Mouse (Mus musculus): Measurements from ENCODE around the gene Apc2. TPM values are rescaled to one million over a fixed set of nuclear protein-coding genes. Genes with fewer than 3 reads are reported as not detected.
A peak's percentile ranks its signal among the peaks of the same experiment; 100 is the strongest.

Gene Apc2
- polyA plus RNA-seq, 1 experiment from 2014 or later, result 170 TPM

GRCm38 (mm10) chr10:80299824-80300223 is 4.0 kb downstream of the Apc2 start:
- Histone ChIP-seq H3K27me3 (peaks cover 23% of the 10 kb centered on the region; the same call in 1 of the 2 replicates), H3K9me3 (replicated peaks) (no peaks in the 10 kb centered on the region), H3K27ac (peak overlapping the region; percentile 99), H3K4me3 (peak overlapping the region; percentile 62), H3K36me3 (peaks cover 17% of the 10 kb centered on the region), H3K4me1 (peaks cover 75% of the 10 kb centered on the region), H3K4me2 (replicated peaks) (peak overlapping the region; percentile 72), H3K9ac (peak overlapping the region; percentile 97)
- WGBS, result 34% methylated on average over 10 of the region's 10 CpGs
- ATAC-seq (ENCODE audit: low FRiP score), result no peak

- 10% methylated on average over 11 of the region's 11 CpGs for WGBS
- peak overlapping the region; percentile 99 for H3K27ac ChIP-seq
- H3K4me2 ChIP-seq (replicated peaks), result peak overlapping the region; percentile 72
- peak overlapping the region; percentile 97 for H3K9ac ChIP-seq
- peak; percentile 83 for ATAC-seq (ENCODE audit: low FRiP score)
- peaks cover 26% of the 10 kb centered on the region for H3K36me3 ChIP-seq
- H3K27me3 ChIP-seq, result peaks cover 24% of the 10 kb centered on the region; the same call in 1 of the 2 replicates
- H3K4me1 ChIP-seq, result peaks cover 69% of the 10 kb centered on the region
- H3K9me3 ChIP-seq (replicated peaks), result no peaks in the 10 kb centered on the region
- H3K4me3 ChIP-seq, result peak overlapping the region; percentile 62
Observed at GRCm38 (mm10) chr10:80300672-80301181, 5.0 kb downstream of the Apc2 start.

- peaks cover 28% of the 10 kb centered on the region for H3K27me3 ChIP-seq
- H3K27ac ChIP-seq, result peak overlapping the region; percentile 99
- peaks cover 63% of the 10 kb centered on the region for H3K4me1 ChIP-seq
- no peak; the same call in 1 of the 2 replicates for ATAC-seq (ENCODE audit: low FRiP score)
- H3K9ac ChIP-seq, result peak overlapping the region; percentile 97
- peak overlapping the region; percentile 62 for H3K4me3 ChIP-seq
- H3K9me3 ChIP-seq (replicated peaks), result no peaks in the 10 kb centered on the region
- 68% methylated on average over 10 of the region's 10 CpGs for WGBS
- H3K4me2 ChIP-seq (replicated peaks), result peak overlapping the region; percentile 72
- peaks cover 34% of the 10 kb centered on the region for H3K36me3 ChIP-seq
Observed at GRCm38 (mm10) chr10:80301256-80302081, 5.7 kb downstream of the Apc2 start.

- Histone ChIP-seq H3K9ac (peak overlapping the region; percentile 97), H3K27ac (peak overlapping the region; percentile 99), H3K4me1 (peaks cover 57% of the 10 kb centered on the region), H3K27me3 (peaks cover 28% of the 10 kb centered on the region), H3K4me2 (replicated peaks) (peak overlapping the region; percentile 72), H3K36me3 (peaks cover 39% of the 10 kb centered on the region), H3K9me3 (replicated peaks) (no peaks in the 10 kb centered on the region), H3K4me3 (peak overlapping the region; percentile 62)
- ATAC-seq (ENCODE audit: low FRiP score), result no peak
- WGBS, result 40% methylated on average over 5 of the region's 5 CpGs
Observed at GRCm38 (mm10) chr10:80302082-80302355, 6.2 kb downstream of the Apc2 start.

GRCm38 (mm10) chr10:80302471-80302881 is 6.7 kb downstream of the Apc2 start:
- Histone ChIP-seq H3K9me3 (replicated peaks) (no peaks in the 10 kb centered on the region), H3K4me2 (replicated peaks) (peak overlapping the region; percentile 72), H3K9ac (peak overlapping the region; percentile 97), H3K27me3 (peaks cover 27% of the 10 kb centered on the region), H3K27ac (peak overlapping the region; percentile 99; the same call in 1 of the 2 replicates), H3K4me3 (peak overlapping the region; percentile 62), H3K4me1 (peaks cover 53% of the 10 kb centered on the region), H3K36me3 (peaks cover 44% of the 10 kb centered on the region)
- ATAC-seq (ENCODE audit: low FRiP score), result no peak
- WGBS, result 9% methylated on average over 9 of the region's 9 CpGs

GRCm38 (mm10) chr10:80304458-80304857 is 8.7 kb downstream of the Apc2 start:
- H3K4me3 ChIP-seq, result peak overlapping the region; percentile 14
- H3K27ac ChIP-seq, result no peak overlapping the region
- H3K36me3 ChIP-seq, result peaks cover 64% of the 10 kb centered on the region
- ATAC-seq (ENCODE audit: low FRiP score), result no peak
- peaks cover 14% of the 10 kb centered on the region for H3K27me3 ChIP-seq
- no peaks in the 10 kb centered on the region for H3K9me3 ChIP-seq (replicated peaks)
- H3K4me1 ChIP-seq, result peaks cover 39% of the 10 kb centered on the region
- peak overlapping the region; percentile 31 for H3K4me2 ChIP-seq (replicated peaks)
- H3K9ac ChIP-seq, result peak overlapping the region; percentile 39
- WGBS, result 28% methylated on average over 11 of the region's 12 CpGs

GRCm38 (mm10) chr10:80304862-80305261 is 9.1 kb downstream of the Apc2 start:
- Histone ChIP-seq H3K9me3 (replicated peaks) (no peaks in the 10 kb centered on the region), H3K9ac (peak overlapping the region; percentile 39), H3K4me2 (replicated peaks) (peak overlapping the region; percentile 31), H3K27ac (no peak overlapping the region), H3K4me3 (peak overlapping the region; percentile 14), H3K4me1 (peaks cover 35% of the 10 kb centered on the region), H3K36me3 (peaks cover 66% of the 10 kb centered on the region), H3K27me3 (peaks cover 10% of the 10 kb centered on the region)
- ATAC-seq (ENCODE audit: low FRiP score), result no peak
- WGBS, result 23% methylated on average over 25 of the region's 25 CpGs

GRCm38 (mm10) chr10:80311560-80311959 is 15.8 kb downstream of the Apc2 start:
- no peak overlapping the region for H3K27ac ChIP-seq
- 88% methylated on average over 16 of the region's 16 CpGs for WGBS
- ATAC-seq (ENCODE audit: low FRiP score), result no peak
- H3K36me3 ChIP-seq, result peaks cover 98% of the 10 kb centered on the region
- H3K27me3 ChIP-seq, result peaks cover 53% of the 10 kb centered on the region
- H3K9me3 ChIP-seq (replicated peaks), result no peaks in the 10 kb centered on the region
- H3K4me1 ChIP-seq, result peaks cover 29% of the 10 kb centered on the region
- no peak overlapping the region for H3K4me2 ChIP-seq (replicated peaks)
- H3K9ac ChIP-seq, result no peak overlapping the region
- no peak overlapping the region for H3K4me3 ChIP-seq

GRCm38 (mm10) chr10:80312586-80313504 is 17.1 kb downstream of the Apc2 start:
- H3K9ac ChIP-seq, result no peak overlapping the region

GRCm38 (mm10) chr10:80313627-80314201 is 17.9 kb downstream of the Apc2 start:
- peaks cover 63% of the 10 kb centered on the region for H3K27me3 ChIP-seq
- peaks cover 37% of the 10 kb centered on the region for H3K4me1 ChIP-seq
- H3K9ac ChIP-seq, result no peak overlapping the region

More at GRCm38 (mm10) chr10:80312586-80313504, 17.1 kb downstream of the Apc2 start:
- H3K4me3 ChIP-seq, result 0 out of 2 replicates have a peak overlapping the region, but pooled peaks have one; percentile 6
- no peak for ATAC-seq (ENCODE audit: low FRiP score)
- peaks cover 63% of the 10 kb centered on the region for H3K27me3 ChIP-seq
- peaks cover 98% of the 10 kb centered on the region for H3K36me3 ChIP-seq
- WGBS, result 65% methylated on average over 54 of the region's 54 CpGs
- peaks cover 37% of the 10 kb centered on the region for H3K4me1 ChIP-seq
- H3K9me3 ChIP-seq (replicated peaks), result no peaks in the 10 kb centered on the region
- H3K4me2 ChIP-seq (replicated peaks), result no peak overlapping the region
- H3K27ac ChIP-seq, result no peak overlapping the region

GRCm38 (mm10) chr10:80314494-80315001 is 18.8 kb downstream of the Apc2 start:
- 0 out of 2 replicates have a peak overlapping the region, but pooled peaks have one; percentile 32 for H3K9ac ChIP-seq
- peaks cover 63% of the 10 kb centered on the region for H3K27me3 ChIP-seq
- no peak overlapping the region for H3K27ac ChIP-seq
- H3K4me2 ChIP-seq (replicated peaks), result no peak overlapping the region
- H3K4me1 ChIP-seq, result peaks cover 46% of the 10 kb centered on the region
- 53% methylated on average over 16 of the region's 16 CpGs for WGBS
- H3K9me3 ChIP-seq (replicated peaks), result no peaks in the 10 kb centered on the region
- no peak overlapping the region for H3K4me3 ChIP-seq
- ATAC-seq (ENCODE audit: low FRiP score), result no peak
- H3K36me3 ChIP-seq, result peaks cover 90% of the 10 kb centered on the region

More at GRCm38 (mm10) chr10:80313627-80314201, 17.9 kb downstream of the Apc2 start:
- peaks cover 98% of the 10 kb centered on the region for H3K36me3 ChIP-seq
- no peak for ATAC-seq (ENCODE audit: low FRiP score)
- H3K27ac ChIP-seq, result no peak overlapping the region
- H3K4me3 ChIP-seq, result no peak overlapping the region
- WGBS, result 59% methylated on average over 20 of the region's 20 CpGs
- H3K9me3 ChIP-seq (replicated peaks), result no peaks in the 10 kb centered on the region
- no peak overlapping the region for H3K4me2 ChIP-seq (replicated peaks)
